Mouse (Mus musculus) intestine, embryonic 16.5 days (tissue): ENCODE results near the gene Kcp. TPM values are rescaled to one million over a fixed set of nuclear protein-coding genes. Genes with fewer than 3 reads are reported as not detected.
A peak's percentile ranks its signal among the peaks of the same experiment; 100 is the strongest.

Experiments used
- ATAC-seq: fragments of 200-750 bp; cut with Nextera tagmentation; 2 replicates; pipeline ENCODE4 v1.8.0; 2017; ENCODE audit warnings: moderate TSS enrichment, moderate library complexity
- H3K27ac ChIP-seq: fragments of 300-500 bp; sonication (generic); 2 replicates; pipeline ENCODE4 v1.5.1; 2014; ENCODE audit warnings: mild to moderate bottlenecking, low read length
- H3K27me3 ChIP-seq: fragments of 300-500 bp; sonication (generic); replicated peaks from 2 replicates; pipeline ENCODE4 v1.6.1; 2014; ENCODE audit warnings: low read length, control low read depth, mixed read lengths; ENCODE audit not compliant: control insufficient read depth, insufficient read depth
- H3K36me3 ChIP-seq: fragments of 300-500 bp; sonication (generic); 2 replicates; pipeline ENCODE4 v1.6.1; 2014; ENCODE audit warnings: low read length, control low read depth; ENCODE audit not compliant: control insufficient read depth, insufficient read depth
- H3K4me1 ChIP-seq: fragments of 300-500 bp; sonication (generic); 2 replicates; pipeline ENCODE4 v1.6.1; 2014; ENCODE audit warnings: low read length, control low read depth, mixed read lengths; ENCODE audit not compliant: control insufficient read depth, insufficient read depth
- H3K4me2 ChIP-seq: fragments of 300-500 bp; sonication (generic); 2 replicates; pipeline ENCODE4 v1.6.1; 2014; ENCODE audit warnings: low read depth, low read length, control low read depth
- H3K4me3 ChIP-seq: fragments of 300-500 bp; sonication (generic); 2 replicates; pipeline ENCODE4 v1.5.1; 2014; ENCODE audit warnings: mild to moderate bottlenecking, low read length
- H3K9ac ChIP-seq: fragments of 300-500 bp; sonication (generic); 2 replicates; pipeline ENCODE4 v1.6.1; 2014; ENCODE audit warnings: low read depth, low read length
- H3K9me3 ChIP-seq: fragments of 300-500 bp; sonication (generic); 2 replicates; pipeline ENCODE4 v1.6.1; 2016; ENCODE audit warnings: low read length, control low read depth; ENCODE audit not compliant: control insufficient read depth
- WGBS: fragments of 180-500 bp; shearing (Covaris S2); extraction: QIAGEN DNeasy Blood & Tissue Kit; methylation state at CpG from one replicate; pipeline ENCODE4 v1.1.7; 2014; 5-methylcytosine and 5-hydroxymethylcytosine counted together
- polyA plus RNA-seq: library from polyadenylated mRNA; unstranded; fragments of >200 nt; fragmentation: Nextera tagmentation; extraction: Ambion mirVana; gene quantifications from 2 replicates; pipeline ENCODE4 v1.2.1, GENCODE M21; 2015

The Kcp gene
- polyA plus RNA-seq, 1 experiment from 2014 or later = 12.0 TPM

- Histone ChIP-seq H3K27me3 (peaks cover 15% of the 10 kb centered on the region), H3K9ac (peak within 1 kb of the TSS; percentile 68), H3K4me3 (peak within 1 kb of the TSS; percentile 66), H3K27ac (no peak within 1 kb of the TSS), H3K36me3 (no peaks in the 10 kb centered on the region), H3K9me3 (no peaks in the 10 kb centered on the region), H3K4me2 (peak within 1 kb of the TSS; percentile 99), H3K4me1 (peaks cover 36% of the 10 kb centered on the region)
- WGBS = under 1% methylated on average over 69 of the region's 96 CpGs
- peak; percentile 29 for ATAC-seq
Observed at GRCm38 (mm10) chr6:29526281-29527251, 18.8 kb upstream of the Kcp start, which contains the start of gene Irf5. Irf5 (plus strand) TSS chr6:29526625.

- Histone ChIP-seq H3K27me3 (peaks cover 15% of the 10 kb centered on the region), H3K9me3 (no peaks in the 10 kb centered on the region), H3K4me1 (peaks cover 36% of the 10 kb centered on the region), H3K27ac (no peak overlapping the region), H3K9ac (no peak overlapping the region), H3K36me3 (no peaks in the 10 kb centered on the region), H3K4me2 (no peak overlapping the region), H3K4me3 (no peak overlapping the region)
- ATAC-seq = no peak
- 72% methylated on average over 6 of the region's 6 CpGs for WGBS
Observed at GRCm38 (mm10) chr6:29525256-29525655, 17.5 kb upstream of the Kcp start.

- H3K9me3 ChIP-seq = no peaks in the 10 kb centered on the region
- no peak overlapping the region for H3K4me2 ChIP-seq
- 43% methylated on average over 6 of the region's 6 CpGs for WGBS
- no peaks in the 10 kb centered on the region for H3K36me3 ChIP-seq
- H3K9ac ChIP-seq = no peak overlapping the region
- H3K27ac ChIP-seq = peak overlapping the region; percentile 42
- no peak overlapping the region for H3K4me3 ChIP-seq
- H3K27me3 ChIP-seq = peaks cover 15% of the 10 kb centered on the region
- ATAC-seq = no peak
- H3K4me1 ChIP-seq = peaks cover 30% of the 10 kb centered on the region
Observed at GRCm38 (mm10) chr6:29524034-29524489, 16.3 kb upstream of the Kcp start.

GRCm38 (mm10) chr6:29523301-29524033 is 15.7 kb upstream of the Kcp start:
- no peak overlapping the region for H3K9ac ChIP-seq
- peaks cover 15% of the 10 kb centered on the region for H3K27me3 ChIP-seq
- H3K36me3 ChIP-seq = no peaks in the 10 kb centered on the region
- WGBS = 70% methylated on average over 12 of the region's 12 CpGs
- H3K4me2 ChIP-seq = no peak overlapping the region
- peak overlapping the region; percentile 42 for H3K27ac ChIP-seq
- no peak overlapping the region for H3K4me3 ChIP-seq
- H3K9me3 ChIP-seq = no peaks in the 10 kb centered on the region
- no peak for ATAC-seq
- peaks cover 28% of the 10 kb centered on the region for H3K4me1 ChIP-seq

GRCm38 (mm10) chr6:29522626-29523300 is 15.0 kb upstream of the Kcp start:
- Histone ChIP-seq H3K9ac (no peak overlapping the region), H3K4me2 (no peak overlapping the region), H3K27ac (0 out of 2 replicates have a peak overlapping the region, but pooled peaks have one; percentile 42), H3K36me3 (no peaks in the 10 kb centered on the region), H3K4me1 (peaks cover 21% of the 10 kb centered on the region), H3K9me3 (no peaks in the 10 kb centered on the region), H3K27me3 (peaks cover 9% of the 10 kb centered on the region), H3K4me3 (no peak overlapping the region)
- no peak for ATAC-seq
- 59% methylated on average over 6 of the region's 6 CpGs for WGBS

- Histone ChIP-seq H3K36me3 (no peaks in the 10 kb centered on the region), H3K9ac (no peak overlapping the region), H3K4me3 (no peak overlapping the region), H3K27me3 (no peaks in the 10 kb centered on the region), H3K27ac (no peak overlapping the region), H3K4me2 (no peak overlapping the region), H3K4me1 (peaks cover 8% of the 10 kb centered on the region; the same call in 1 of the 2 replicates), H3K9me3 (no peaks in the 10 kb centered on the region)
- WGBS = 9% methylated on average over 5 of the region's 5 CpGs
- peak; percentile 34 for ATAC-seq
Observed at GRCm38 (mm10) chr6:29517139-29517538, 9.4 kb upstream of the Kcp start.

GRCm38 (mm10) chr6:29513284-29513683 is 5.5 kb upstream of the Kcp start:
- peak; percentile 84 for ATAC-seq
- Histone ChIP-seq H3K27ac (peak overlapping the region; percentile 69), H3K4me3 (peak overlapping the region; percentile 26), H3K9ac (peak overlapping the region; percentile 50), H3K4me1 (peaks cover 19% of the 10 kb centered on the region), H3K9me3 (no peaks in the 10 kb centered on the region), H3K27me3 (no peaks in the 10 kb centered on the region; the same call in 1 of the 2 replicates), H3K36me3 (no peaks in the 10 kb centered on the region), H3K4me2 (peak overlapping the region; percentile 54)
- WGBS = 2% methylated on average over 11 of the region's 11 CpGs

GRCm38 (mm10) chr6:29509086-29509485 is 1.3 kb upstream of the Kcp start:
- no peak overlapping the region for H3K27ac ChIP-seq
- no peak overlapping the region for H3K4me3 ChIP-seq
- H3K9ac ChIP-seq = no peak overlapping the region
- H3K9me3 ChIP-seq = no peaks in the 10 kb centered on the region
- WGBS = 31% methylated on average over 2 of the region's 2 CpGs
- peaks cover 32% of the 10 kb centered on the region for H3K4me1 ChIP-seq
- H3K27me3 ChIP-seq = peaks cover 3% of the 10 kb centered on the region; the same call in 1 of the 2 replicates
- peak; percentile 57 for ATAC-seq
- H3K4me2 ChIP-seq = no peak overlapping the region
- no peaks in the 10 kb centered on the region for H3K36me3 ChIP-seq
